Mouse (Mus musculus) MEL (cell line): ENCODE results near the gene Prr5l. TPM values are rescaled to one million over a fixed set of nuclear protein-coding genes. Genes with fewer than 3 reads are reported as not detected.

Experiments used
- DNase-seq: peaks from one replicate; pipeline ENCODE4 v3.0.0; 2011; ENCODE audit warnings: low read depth, low spot score
- H3K27ac ChIP-seq: 2 replicates; pipeline ENCODE4 v1.5.1; 2012; ENCODE audit warnings: low read depth, mild to moderate bottlenecking, control low read depth, low read length, moderate library complexity; ENCODE audit not compliant: control insufficient read depth
- H3K27me3 ChIP-seq, 2 experiments: fragments of 150-350 bp in 1 of 2; sonication (generic) in 1 of 2; 2 replicates each; pipeline ENCODE4 v1.6.1; 2012; ENCODE audit warnings: low read length in 2 of 2, mild to moderate bottlenecking in 2 of 2, improper control_type of control experiment in 1 of 2, moderate library complexity in 1 of 2; ENCODE audit not compliant: insufficient read depth in 2 of 2, control insufficient read depth in 1 of 2
- H3K36me3 ChIP-seq, 2 experiments: 2 replicates each; pipeline ENCODE4 v1.6.1; 2012 to 2014; ENCODE audit warnings: low read length in 2 of 2, improper control_type of control experiment in 1 of 2, inconsistent platforms in 1 of 2, mild to moderate bottlenecking in 1 of 2; ENCODE audit not compliant: insufficient read depth in 2 of 2, control insufficient read depth in 1 of 2
- H3K4me1 ChIP-seq, 2 experiments: fragments of 150-350 bp in 1 of 2; sonication (generic) in 1 of 2; 2 replicates each; pipeline ENCODE4 v1.6.1; 2012; ENCODE audit warnings: low read length in 2 of 2, improper control_type of control experiment in 1 of 2, mild to moderate bottlenecking in 1 of 2; ENCODE audit not compliant: insufficient read depth in 2 of 2, control insufficient read depth in 1 of 2
- H3K4me3 ChIP-seq, 2 experiments: fragments of 150-350 bp in 1 of 2; sonication (generic) in 1 of 2; 2 replicates each; pipeline ENCODE4 v1.5.1; 2012; ENCODE audit warnings: low read depth in 2 of 2, low read length in 2 of 2, mild to moderate bottlenecking in 2 of 2, moderate library complexity in 2 of 2, control low read depth in 1 of 2, improper control_type of control experiment in 1 of 2; ENCODE audit not compliant: control insufficient read depth in 1 of 2, insufficient read depth in 1 of 2
- H3K79me2 ChIP-seq: 2 replicates; pipeline ENCODE4 v1.6.1; 2012; ENCODE audit warnings: mild to moderate bottlenecking, low read length, moderate library complexity; ENCODE audit not compliant: control insufficient read depth, poor library complexity, insufficient read depth
- H3K9ac ChIP-seq: 2 replicates; pipeline ENCODE4 v1.6.1; 2012; ENCODE audit warnings: low read depth, mild to moderate bottlenecking, control low read depth, low read length, moderate library complexity; ENCODE audit not compliant: control insufficient read depth, poor library complexity, severe bottlenecking
- H3K9me3 ChIP-seq: fragments of 150-350 bp; sonication (generic); replicated peaks from 2 replicates; pipeline ENCODE4 v1.6.1; 2012; ENCODE audit warnings: mild to moderate bottlenecking, low read length, improper control_type of control experiment, moderate library complexity; ENCODE audit not compliant: insufficient read depth
- BHLHE40 ChIP-seq: IDR thresholded peaks from 2 replicates; pipeline ENCODE4 v1.6.1; 2012; ENCODE audit warnings: low read depth, mild to moderate bottlenecking, inconsistent platforms, low read length, improper control_type of control experiment, borderline replicate concordance
- CHD1 ChIP-seq: IDR thresholded peaks from 2 replicates; pipeline ENCODE4 v1.6.1; 2012; ENCODE audit warnings: low read depth, mild to moderate bottlenecking, inconsistent platforms, low read length, improper control_type of control experiment
- CTCF ChIP-seq, 3 experiments: IDR thresholded peaks in 2 of 3; conservative IDR thresholded peaks in 1 of 3; 2 replicates each; pipeline ENCODE4 v1.5.1; 2011 to 2012; ENCODE audit warnings: low read length in 3 of 3, low read depth in 2 of 3, mild to moderate bottlenecking in 2 of 3, improper control_type of control experiment in 1 of 3, inconsistent platforms in 1 of 3, mixed read lengths in 1 of 3, moderate library complexity in 1 of 3; ENCODE audit not compliant: control insufficient read depth in 1 of 3, insufficient read depth in 1 of 3, poor library complexity in 1 of 3, severe bottlenecking in 1 of 3
- E2F4 ChIP-seq: IDR thresholded peaks from 2 replicates; pipeline ENCODE4 v1.6.1; 2011; ENCODE audit warnings: low read depth, low read length, improper control_type of control experiment, borderline replicate concordance
- ELF1 ChIP-seq: IDR thresholded peaks from 2 replicates; pipeline ENCODE4 v1.6.1; 2014; ENCODE audit warnings: low read depth, mild to moderate bottlenecking, inconsistent platforms, low read length, improper control_type of control experiment, moderate library complexity
- EP300 ChIP-seq, 2 experiments: IDR thresholded peaks; 2 replicates each; pipeline ENCODE4 v1.6.1; 2011; ENCODE audit warnings: improper control_type of control experiment in 2 of 2, low read length in 2 of 2, low read depth in 1 of 2, mild to moderate bottlenecking in 1 of 2
- GABPA ChIP-seq: IDR thresholded peaks from 2 replicates; pipeline ENCODE4 v1.6.1; 2012; ENCODE audit warnings: low read depth, mild to moderate bottlenecking, inconsistent platforms, low read length, improper control_type of control experiment, moderate library complexity
- GATA1 ChIP-seq: IDR thresholded peaks from 2 replicates; pipeline ENCODE4 v1.6.1; 2011; ENCODE audit warnings: low read depth, low read length, improper control_type of control experiment
- HCFC1 ChIP-seq: IDR thresholded peaks from 2 replicates; pipeline ENCODE4 v1.6.1; 2012; ENCODE audit warnings: low read depth, mild to moderate bottlenecking, inconsistent platforms, low read length, improper control_type of control experiment, moderate library complexity
- KAT2A ChIP-seq: conservative IDR thresholded peaks from 2 replicates; pipeline ENCODE4 v1.6.1; 2012; ENCODE audit warnings: low read depth, low read length, improper control_type of control experiment, inconsistent platforms
- MAFK ChIP-seq: IDR thresholded peaks from 2 replicates; pipeline ENCODE4 v1.6.1; 2011; ENCODE audit warnings: low read depth, mild to moderate bottlenecking, low read length, improper control_type of control experiment, borderline replicate concordance
- MAX ChIP-seq: IDR thresholded peaks from 2 replicates; pipeline ENCODE4 v1.6.1; 2011; ENCODE audit warnings: low read length, improper control_type of control experiment
- MEF2A ChIP-seq: IDR thresholded peaks from 2 replicates; pipeline ENCODE4 v1.6.1; 2014; ENCODE audit warnings: low read depth, mild to moderate bottlenecking, inconsistent platforms, low read length, improper control_type of control experiment; ENCODE audit not compliant: poor library complexity, insufficient replicate concordance, severe bottlenecking; ENCODE audit errors: extremely low read depth
- MXI1 ChIP-seq: IDR thresholded peaks from 2 replicates; pipeline ENCODE4 v1.6.1; 2011; ENCODE audit warnings: mild to moderate bottlenecking, low read depth, low read length, improper control_type of control experiment
- MYB ChIP-seq: IDR thresholded peaks from 2 replicates; pipeline ENCODE4 v1.6.1; 2011; ENCODE audit warnings: mild to moderate bottlenecking, low read depth, low read length, improper control_type of control experiment
- MYC ChIP-seq: IDR thresholded peaks from 2 replicates; pipeline ENCODE4 v1.6.1; 2011; ENCODE audit warnings: low read depth, mild to moderate bottlenecking, low read length, improper control_type of control experiment, moderate library complexity
- NELFE ChIP-seq: IDR thresholded peaks from 2 replicates; pipeline ENCODE4 v1.6.1; 2011; ENCODE audit warnings: low read depth, low read length, improper control_type of control experiment
- NRF1 ChIP-seq: IDR thresholded peaks from 2 replicates; pipeline ENCODE4 v1.6.1; 2014; ENCODE audit warnings: low read depth, mild to moderate bottlenecking, inconsistent platforms, low read length, improper control_type of control experiment, moderate library complexity; ENCODE audit not compliant: poor library complexity, insufficient read depth, severe bottlenecking
- POLR2AphosphoS2 ChIP-seq: IDR thresholded peaks from 2 replicates; pipeline ENCODE4 v1.6.1; 2011; ENCODE audit warnings: low read length, improper control_type of control experiment
- RCOR1 ChIP-seq: IDR thresholded peaks from 2 replicates; pipeline ENCODE4 v1.6.1; 2012; ENCODE audit warnings: low read depth, mild to moderate bottlenecking, inconsistent platforms, low read length, improper control_type of control experiment
- SIN3A ChIP-seq: IDR thresholded peaks from 2 replicates; pipeline ENCODE4 v1.6.1; 2012; ENCODE audit warnings: low read length, improper control_type of control experiment, inconsistent platforms
- TAL1 ChIP-seq: IDR thresholded peaks from 2 replicates; pipeline ENCODE4 v1.6.1; 2012; ENCODE audit warnings: mild to moderate bottlenecking, inconsistent platforms, low read length, moderate library complexity, mixed read lengths
- TBP ChIP-seq: IDR thresholded peaks from 2 replicates; pipeline ENCODE4 v1.8.0; 2011; ENCODE audit warnings: low read depth, low read length, improper control_type of control experiment
- UBTF ChIP-seq: IDR thresholded peaks from 2 replicates; pipeline ENCODE4 v1.6.1; 2012; ENCODE audit warnings: low read depth, mild to moderate bottlenecking, inconsistent platforms, low read length, improper control_type of control experiment, moderate library complexity, borderline replicate concordance; ENCODE audit not compliant: insufficient read depth
- USF1 ChIP-seq: IDR thresholded peaks from 2 replicates; pipeline ENCODE4 v1.6.1; 2014; ENCODE audit warnings: low read depth, mild to moderate bottlenecking, inconsistent platforms, low read length, improper control_type of control experiment, moderate library complexity
- ZC3H11A ChIP-seq: IDR thresholded peaks from 2 replicates; pipeline ENCODE4 v1.6.1; 2012; ENCODE audit warnings: low read depth, mild to moderate bottlenecking, inconsistent platforms, low read length, improper control_type of control experiment
- ZKSCAN1 ChIP-seq: IDR thresholded peaks from 2 replicates; pipeline ENCODE4 v1.6.1; 2012; ENCODE audit warnings: low read depth, mild to moderate bottlenecking, inconsistent platforms, low read length, improper control_type of control experiment, moderate library complexity
- ZMIZ1 ChIP-seq: IDR thresholded peaks from 2 replicates; pipeline ENCODE4 v1.6.1; 2012; ENCODE audit warnings: low read depth, mild to moderate bottlenecking, inconsistent platforms, low read length, improper control_type of control experiment, moderate library complexity
- ZNF384 ChIP-seq: IDR thresholded peaks from 2 replicates; pipeline ENCODE4 v1.6.1; 2012; ENCODE audit warnings: low read depth, mild to moderate bottlenecking, inconsistent platforms, low read length, improper control_type of control experiment
- polyA plus RNA-seq, 2 experiments: library from polyadenylated mRNA; stranded (reverse) in 1 of 2; unstranded in 1 of 2; fragments of >175 nt in 1 of 2; fragments of >200 nt in 1 of 2; gene quantifications; 2 replicates each; pipeline versions ENCODE4 v1.2.1 to v1.2.4; 2012; ENCODE audit warnings: low replicate concordance in 2 of 2, low read depth in 1 of 2; ENCODE audit not compliant: insufficient read length in 2 of 2, insufficient read depth in 1 of 2, missing spikeins in 1 of 2
- total RNA-seq: library from RNA; depleted of rRNA; stranded (reverse); fragments of 300-350 nt; gene quantifications from 2 replicates; pipeline ENCODE4 v1.2.3, GENCODE M21; 2012

Gene Prr5l
- total and polyA plus RNA-seq, 3 experiments, result 0.04 TPM; not detected in 2

- TF ChIP-seq USF1 (peak; percentile 99), MEF2A (no peak), POLR2AphosphoS2 (no peak), RCOR1 (no peak), ELF1 (peak; percentile 97), ZKSCAN1 (no peak), TAL1 (no peak), KAT2A (peak; percentile 94), NELFE (peak; percentile 51; the same call in 1 of the 2 replicates), CTCF (IDR thresholded peaks at IDR 0.05 in 2 of 3, conservative IDR thresholded peaks at IDR 0.05 in 1 of 3; ENCODE audit: control insufficient read depth in 1 of 3, insufficient read depth in 1 of 3, low read depth in 2 of 3, low read length in 3 of 3, poor library complexity in 1 of 3, severe bottlenecking in 1 of 3) (no peak), ZC3H11A (no peak), MYC (peak; percentile 88), EP300 (IDR thresholded peaks at IDR 0.05; ENCODE audit: low read depth in 1 of 2, low read length in 2 of 2) (no peak), MAX (peak; percentile 97), MXI1 (peak; percentile 97), ZMIZ1 (no peak), CHD1 (no peak), UBTF (no peak), E2F4 (peak; percentile 99), SIN3A (peak; percentile 98), TBP (peak; percentile 88)
Measured at GRCm38 (mm10) chr2:101885768-101886438, 3.1 kb upstream of the Prr5l start, which contains the start of gene Commd9 (continued).

GRCm38 (mm10) chr2:101884286-101884685 is 1.5 kb upstream of the Prr5l start:
- H3K9ac ChIP-seq, result no peak overlapping the region
- no peak for TF ChIP-seq ZC3H11A
- TF ChIP-seq GABPA, result no peak
- TF ChIP-seq RCOR1, result no peak
- no peak for TF ChIP-seq MYB
- no peak for TF ChIP-seq NELFE
- TF ChIP-seq BHLHE40, result no peak
- TF ChIP-seq NRF1, result no peak
- TF ChIP-seq MAX, result no peak
- no peak for TF ChIP-seq ZNF384
- no peak for TF ChIP-seq SIN3A
- no peak for TF ChIP-seq TBP
- TF ChIP-seq MAFK, result no peak
- TF ChIP-seq CHD1, result no peak
- TF ChIP-seq GATA1, result no peak
- no peak for TF ChIP-seq EP300 (IDR thresholded peaks at IDR 0.05; ENCODE audit: low read depth in 1 of 2, low read length in 2 of 2)
- no peak for TF ChIP-seq ELF1
- TF ChIP-seq USF1, result no peak
- TF ChIP-seq HCFC1, result no peak
- no peak for TF ChIP-seq E2F4
- H3K4me3 ChIP-seq, result no peak overlapping the region
- H3K79me2 ChIP-seq, result peaks cover 2% of the 10 kb centered on the region; the same call in 1 of the 2 replicates
- peaks cover 4 to 18% of the 10 kb centered on the region in 2 experiments; a peak in 3 of 4 replicates for H3K27me3 ChIP-seq
- no peaks in the 10 kb centered on the region for H3K9me3 ChIP-seq
- H3K4me1 ChIP-seq, result peaks cover 0 to 11% of the 10 kb centered on the region in 2 experiments; a peak in 2 of 4 replicates
- no peak for DNase-seq
- no peak overlapping the region for H3K27ac ChIP-seq
- peaks cover 0 to 6% of the 10 kb centered on the region in 2 experiments; a peak in 2 of 4 replicates for H3K36me3 ChIP-seq
